Mouse (Mus musculus) CD4-positive helper T cell, adult 2 months (primary cell): Measurements from ENCODE around the gene Pik3cg.

Experiments used
- DNase-seq: peaks from one replicate; pipeline ENCODE4 v3.0.0-alpha.2; 2012; ENCODE audit warnings: low read depth, missing footprints, low spot score

Gene Pik3cg

DNA sequence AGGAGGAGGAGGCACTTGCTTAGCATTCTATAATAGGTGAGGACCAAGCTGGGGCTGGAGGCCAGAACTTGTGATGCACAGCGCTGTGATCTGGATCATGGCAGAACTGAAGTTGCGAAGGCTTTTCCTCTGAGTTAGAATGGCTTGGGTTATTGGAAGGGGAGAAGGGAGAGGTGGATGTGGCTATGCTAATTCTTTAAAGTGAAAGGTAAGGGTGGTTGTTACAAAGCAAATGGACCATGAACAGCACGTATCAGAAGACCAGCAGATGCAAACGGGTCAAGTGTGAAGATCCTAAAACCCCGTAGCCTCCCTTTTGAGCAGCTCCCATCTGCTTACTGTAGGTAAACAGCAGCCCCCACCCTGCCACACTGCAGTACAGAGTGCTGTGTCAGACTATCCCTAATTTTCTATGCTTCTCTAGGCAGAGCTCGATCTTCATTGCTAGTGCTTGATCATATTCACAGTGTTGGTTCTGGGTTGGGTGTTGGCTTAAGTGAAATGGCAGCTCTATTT, 7.3 kb downstream of the Pik3cg start:
- DNase-seq: no peak

GRCm38 (mm10) chr12:32200387-32201069, 7.9 kb downstream of the Pik3cg start:
- no peak for DNase-seq

DNA sequence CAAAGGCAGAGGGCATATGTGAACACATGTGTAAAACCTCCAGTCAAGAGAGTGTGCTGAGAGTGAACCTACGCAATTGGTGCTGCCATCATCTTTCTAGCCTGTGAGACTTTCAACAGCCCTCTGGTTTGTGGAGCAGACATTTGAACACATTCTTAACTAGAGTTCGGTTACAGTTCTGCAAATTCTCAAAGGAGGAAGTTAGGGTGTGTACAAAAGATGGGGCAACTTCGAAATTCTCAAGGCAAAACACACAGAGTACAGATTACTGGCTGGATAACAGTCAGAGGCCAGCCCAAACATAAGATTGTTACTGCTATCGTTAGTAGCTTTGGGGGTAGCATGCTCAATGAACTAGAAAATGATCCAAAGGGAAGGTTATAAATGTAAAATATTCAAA, 9.0 kb downstream of the Pik3cg start:
- no peak for DNase-seq

GRCm38 (mm10) chr12:32198025-32198424, 10.4 kb downstream of the Pik3cg start:
- DNase-seq: no peak

- DNase-seq: no peak
Observed at GRCm38 (mm10) chr12:32195000-32195399, 13.5 kb downstream of the Pik3cg start.

GRCm38 (mm10) chr12:32194358-32194757, 14.1 kb downstream of the Pik3cg start:
- DNase-seq: no peak

GRCm38 (mm10) chr12:32190927-32191326, 17.5 kb downstream of the Pik3cg start:
- no peak for DNase-seq

DNA sequence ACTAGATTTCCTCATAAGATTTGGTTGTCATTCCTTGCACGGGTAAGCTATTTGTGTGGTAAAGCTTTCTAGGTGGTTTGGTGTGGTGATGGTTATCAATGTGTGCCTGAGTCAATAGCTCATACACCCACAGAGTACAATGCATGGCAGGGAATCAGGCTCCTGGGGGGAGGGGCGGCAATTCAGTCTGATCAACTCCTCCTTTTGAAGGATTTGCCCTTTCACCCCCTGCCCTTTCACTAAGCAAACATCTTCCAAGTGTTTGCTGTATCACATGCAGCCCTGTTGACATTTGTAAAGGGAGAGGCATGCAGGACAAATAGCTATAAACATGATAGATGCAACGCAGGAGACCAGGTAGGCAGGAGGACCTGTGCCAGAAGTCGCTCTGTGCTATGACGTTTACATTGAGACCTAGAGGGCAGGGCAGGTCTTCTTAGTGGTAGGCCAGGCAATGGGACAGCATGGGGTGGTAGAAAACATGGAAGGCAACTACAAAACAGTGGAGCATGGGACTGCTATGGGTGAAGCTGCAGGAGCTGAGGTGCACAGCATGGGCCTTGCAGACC, 20.7 kb downstream of the Pik3cg start:
- DNase-seq: no peak

GRCm38 (mm10) chr12:32186627-32187255, 21.7 kb downstream of the Pik3cg start:
- DNase-seq: no peak

DNA sequence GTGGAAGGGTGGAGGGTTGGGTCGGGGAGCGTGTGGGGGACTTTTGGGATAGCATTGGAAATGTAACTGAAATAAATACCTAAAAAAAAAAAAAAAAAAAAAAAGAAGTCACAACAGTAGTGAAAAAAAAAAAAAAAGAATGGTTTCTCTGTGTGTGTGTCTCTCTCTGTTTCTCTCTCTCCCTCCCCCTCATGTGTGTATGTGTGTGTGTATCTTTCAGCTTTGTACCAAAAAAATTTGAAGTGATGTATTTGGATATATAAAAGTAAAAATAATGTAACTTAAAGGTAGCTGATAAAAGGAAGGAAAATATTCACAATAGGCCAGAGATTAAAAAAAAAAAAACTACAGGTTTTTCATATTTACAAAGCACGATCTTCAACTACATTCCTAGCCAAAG, 23.6 kb downstream of the Pik3cg start:
- no peak for DNase-seq

GRCm38 (mm10) chr12:32183584-32183983, 24.9 kb downstream of the Pik3cg start:
- DNase-seq: no peak

DNA sequence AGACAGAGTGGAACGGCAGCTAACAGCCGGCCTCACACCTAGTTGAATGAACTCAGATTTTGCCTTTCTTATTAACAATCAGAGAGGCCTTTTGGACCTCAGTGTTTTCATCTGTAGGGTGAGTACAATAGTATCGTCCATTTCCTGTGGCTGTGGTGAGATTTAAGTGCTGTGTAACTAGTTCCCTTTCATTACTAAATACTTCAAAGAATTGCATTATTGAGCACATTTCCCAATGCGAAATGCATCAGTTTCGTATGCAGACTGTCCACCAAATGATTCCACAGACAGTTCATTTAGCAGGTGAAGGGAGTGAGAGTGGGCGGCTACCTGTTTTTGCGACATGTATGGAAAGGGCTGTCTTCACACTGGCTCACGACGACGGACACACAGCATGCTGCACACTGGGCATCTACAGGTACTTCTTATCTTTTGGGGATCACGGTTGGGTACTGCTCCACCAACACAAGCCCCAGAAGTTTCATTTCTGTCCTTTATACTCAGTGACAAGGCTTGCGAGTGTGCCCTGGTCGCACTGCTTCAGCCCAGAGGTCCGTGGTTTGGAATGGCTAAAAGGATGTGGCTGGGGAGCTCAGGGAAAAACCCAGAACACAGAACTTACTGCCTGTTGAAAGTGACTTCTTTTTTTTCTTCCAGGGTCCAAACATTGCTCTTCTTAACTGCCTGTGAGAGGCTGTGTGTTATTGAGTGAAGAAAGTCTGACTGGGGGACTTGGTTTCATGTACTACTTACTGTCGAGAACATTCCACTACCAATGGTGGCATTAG, 25.6 kb downstream of the Pik3cg start:
- no peak for DNase-seq

DNA sequence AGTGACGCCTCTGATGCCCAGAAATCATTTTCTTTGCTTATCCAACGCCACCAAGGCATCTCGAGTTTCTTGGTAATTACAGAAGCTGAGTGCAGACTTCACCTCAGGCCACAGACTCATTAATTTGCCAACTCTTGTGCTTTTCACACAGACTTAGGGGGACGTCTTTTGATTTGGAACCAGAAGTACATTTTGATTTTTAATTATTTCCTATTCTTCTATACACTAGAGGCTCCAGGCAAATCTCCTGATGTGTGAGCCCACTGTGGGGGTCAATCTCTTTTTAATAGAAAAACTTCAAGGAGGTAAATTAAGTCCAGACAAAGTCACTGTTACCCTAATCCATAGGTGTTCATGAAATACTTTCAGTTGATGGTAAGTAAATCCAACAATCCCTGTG, 26.6 kb downstream of the Pik3cg start:
- no peak for DNase-seq

DNA sequence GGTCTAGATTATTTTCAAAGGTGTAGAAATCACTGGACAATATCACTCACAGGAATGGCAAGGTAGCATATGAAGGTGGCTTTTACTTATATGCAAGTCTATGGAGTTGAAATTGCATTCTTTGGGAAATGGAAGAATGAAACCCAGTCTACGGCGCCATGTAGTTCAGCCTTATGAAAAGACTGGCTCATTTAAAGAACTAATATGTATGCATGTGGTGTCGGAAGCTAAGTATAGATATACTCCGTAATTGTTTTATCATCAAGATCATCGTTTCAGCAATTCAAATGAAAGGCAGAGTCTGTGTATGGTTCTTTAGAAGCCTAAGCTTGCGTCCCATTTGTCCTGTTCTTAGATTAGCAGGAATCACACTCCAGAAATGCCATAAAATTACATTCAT, 34.0 kb downstream of the Pik3cg start:
- DNase-seq: no peak

DNA sequence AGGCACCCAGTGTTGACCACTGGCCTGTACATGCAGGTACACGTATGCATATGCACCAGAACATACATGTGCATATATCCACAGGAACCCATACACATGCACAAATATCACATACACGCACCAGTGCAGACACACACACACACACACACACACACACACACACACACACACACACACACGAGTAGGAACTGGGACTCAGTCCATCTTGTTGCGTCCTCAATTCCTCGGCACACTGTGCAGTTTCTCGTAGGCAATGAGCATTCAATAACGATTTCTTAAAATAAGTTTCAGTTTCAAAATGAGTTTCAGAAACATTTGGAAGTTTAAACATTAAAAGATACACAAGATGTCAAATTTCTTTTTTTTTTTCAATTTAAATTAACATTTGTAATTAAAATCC, 35.6 kb downstream of the Pik3cg start:
- no peak for DNase-seq

DNA sequence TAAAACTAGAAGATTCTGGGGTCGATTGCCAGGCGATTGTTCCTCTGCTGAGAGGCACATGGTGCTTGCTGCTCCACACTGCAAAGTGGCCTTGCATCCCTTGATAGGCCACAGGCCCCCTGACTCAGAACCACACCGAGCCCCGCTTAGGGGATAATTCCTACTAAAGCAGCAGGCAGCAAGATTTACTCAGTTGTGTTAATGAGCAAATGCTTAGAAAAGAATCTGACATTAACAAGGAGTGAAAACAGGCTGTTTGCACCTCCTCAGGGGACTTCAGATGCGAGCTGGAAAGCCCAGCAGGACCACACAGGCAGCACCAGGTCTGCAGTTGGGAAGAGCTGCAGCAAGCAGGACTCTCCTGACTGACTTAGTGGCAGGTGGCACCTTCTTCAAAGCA, 39.3 kb downstream of the Pik3cg start:
- peak; percentile 8 for DNase-seq

GRCm38 (mm10) chr12:32168751-32169150, 39.7 kb downstream of the Pik3cg start:
- DNase-seq: peak; percentile 81

DNA sequence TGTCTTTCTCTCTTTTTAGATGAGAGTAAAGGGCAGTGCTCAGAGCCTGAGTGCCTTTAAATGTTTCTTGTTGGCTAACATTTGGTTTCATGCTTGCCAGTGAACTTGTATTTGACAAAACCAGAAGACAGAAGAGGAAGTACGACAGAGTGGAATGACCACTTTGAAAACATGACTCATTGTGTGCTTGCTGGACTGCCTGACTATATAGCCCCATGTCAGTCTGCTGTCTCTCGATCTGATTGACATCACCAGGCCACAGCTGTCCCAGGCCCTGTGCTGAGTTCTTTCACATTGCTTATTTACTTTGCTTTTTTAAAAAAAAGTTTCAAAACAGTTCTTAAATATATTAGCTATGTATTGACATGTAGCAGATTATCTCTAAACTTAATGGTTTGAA, 44.8 kb downstream of the Pik3cg start:
- no peak for DNase-seq

DNA sequence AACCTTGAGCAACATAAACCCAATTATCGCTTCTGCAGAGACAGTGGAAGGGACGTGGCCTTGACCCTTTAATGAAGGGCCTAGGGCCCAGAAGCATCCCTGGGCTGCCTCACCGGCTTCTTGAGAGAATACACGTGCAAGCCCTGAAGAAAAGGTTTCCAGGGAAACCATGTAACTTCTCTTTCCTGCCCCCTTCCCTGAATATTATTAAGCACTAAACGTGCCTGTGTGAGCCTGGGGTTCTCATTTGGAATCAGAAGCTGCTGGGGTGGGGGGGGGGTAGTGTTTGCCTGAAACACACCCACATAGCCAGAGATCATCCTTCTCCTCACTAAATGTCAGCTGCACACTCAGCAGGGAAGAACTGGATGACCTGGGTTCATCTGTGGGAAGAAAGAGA, 49.7 kb downstream of the Pik3cg start:
- DNase-seq: no peak

GRCm38 (mm10) chr12:32146606-32147005, 61.9 kb downstream of the Pik3cg start:
- no peak for DNase-seq

GRCm38 (mm10) chr12:32145651-32146050, 62.8 kb downstream of the Pik3cg start:
- no peak for DNase-seq

DNA sequence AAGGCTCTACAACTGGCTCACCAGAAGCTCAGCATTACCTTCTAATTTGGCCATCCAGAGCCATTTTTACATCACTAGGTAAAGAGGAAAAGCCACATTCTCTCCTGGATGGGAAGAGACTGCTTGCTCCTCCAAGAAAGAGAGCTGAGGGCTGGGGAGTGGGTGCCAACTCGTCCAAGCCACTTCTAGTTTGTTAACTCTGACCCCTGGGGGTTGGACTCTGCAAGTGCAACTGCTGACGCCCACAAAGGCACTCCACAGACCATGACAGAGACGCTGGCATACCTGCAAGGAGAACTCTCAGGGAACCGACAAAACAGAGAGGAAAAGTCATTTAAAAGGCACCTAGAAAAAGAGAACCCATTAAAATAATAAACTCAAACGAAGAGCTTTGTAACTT, 63.9 kb downstream of the Pik3cg start:
- peak; percentile 57 for DNase-seq
